Mouse (Mus musculus): ENCODE measurements at regions not wholly inside any gene's neighbourhood (a gene's known extent, or its start where the extent isn't known, plus 50 kb on each side); places are given as distances from the start of the nearest gene placed in this dataset.

GRCm38 (mm10) chr1:67464203-67464602 lies 341.4 kb downstream of the Cps1 start:
- TF ChIP-seq CTCF (IDR thresholded peaks at IDR 0.05; ENCODE audit: low read depth) = no peak
- TF ChIP-seq EP300 (IDR thresholded peaks at IDR 0.05; ENCODE audit: low read depth) = no peak
